Mouse (Mus musculus): ENCODE results near the gene Lmtk3. TPM values are rescaled to one million over a fixed set of nuclear protein-coding genes. Genes with fewer than 3 reads are reported as not detected.
A peak's percentile ranks its signal among the peaks of the same experiment; 100 is the strongest.

Lmtk3 gene
- polyA plus RNA-seq, 1 experiment: 0.11 TPM

DNA sequence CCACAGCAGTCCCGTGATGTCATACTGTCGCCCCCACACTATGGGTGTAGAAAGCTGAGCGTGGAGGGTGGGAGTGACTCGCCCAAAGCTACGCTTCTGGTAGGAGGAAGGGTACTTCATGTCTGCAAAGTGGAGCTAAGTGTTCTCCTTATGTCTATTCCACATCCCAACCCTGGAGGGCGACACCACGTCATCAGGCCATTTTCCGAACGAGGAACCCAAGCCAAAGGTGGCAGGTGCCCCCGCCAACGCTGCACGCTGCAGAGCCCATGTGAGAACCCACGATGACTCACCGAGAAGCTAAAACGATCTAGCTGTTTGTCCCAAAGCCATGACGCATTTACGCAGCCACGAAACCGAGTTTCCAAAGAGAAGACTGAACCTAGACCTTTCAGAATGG lies 41.2 kb upstream of the Lmtk3 start:
- TF ChIP-seq TCF12 (IDR thresholded peaks at IDR 0.05; ENCODE audit: insufficient read depth, poor library complexity, severe bottlenecking) (peak; percentile 8), MYOD1 (IDR thresholded peaks at IDR 0.05; ENCODE audit: control insufficient read depth in 1 of 3, insufficient read length in 2 of 3, low read depth in 2 of 3) (peak in 2 of 3 experiments; percentile 70 to 93), E2F4 (IDR thresholded peaks at IDR 0.05; ENCODE audit: insufficient read depth) (no peak), MYOG (IDR thresholded peaks at IDR 0.05; ENCODE audit: control insufficient read depth in 1 of 3, insufficient read depth in 1 of 3, insufficient read length in 2 of 3, low read depth in 2 of 3) (peak in 2 of 3 experiments; percentile 45 to 86)

DNA sequence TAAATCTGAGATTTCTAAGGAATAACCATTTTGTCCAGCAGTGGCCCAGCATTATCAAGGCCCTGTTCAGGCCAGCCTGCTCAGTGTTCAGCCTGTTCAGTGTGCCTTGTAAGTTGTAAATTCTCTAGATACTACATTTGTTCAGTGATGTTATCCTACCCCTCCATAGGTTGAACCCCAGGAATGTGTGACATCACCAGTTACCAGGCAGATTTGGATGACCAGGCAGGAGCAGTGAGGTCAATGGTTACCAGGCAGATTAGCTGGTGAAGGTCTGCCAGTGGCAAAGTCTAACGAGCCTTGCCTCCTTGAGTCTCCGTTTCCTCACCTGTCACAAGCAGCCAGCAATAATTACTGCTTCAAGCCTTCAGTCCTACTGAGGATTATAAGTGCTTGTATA lies 39.2 kb upstream of the Lmtk3 start:
- Histone ChIP-seq H3K4me3 (no peak overlapping the region), H3K36me3 (ENCODE audit: control insufficient read depth, insufficient read depth) (no peaks in the 10 kb centered on the region)
- no peak for TF ChIP-seq USF1 (IDR thresholded peaks at IDR 0.05; ENCODE audit: low read depth)
- no peak for TF ChIP-seq TCF12 (IDR thresholded peaks at IDR 0.05; ENCODE audit: insufficient read depth, poor library complexity, severe bottlenecking)
- TF ChIP-seq POLR2AphosphoS2 (IDR thresholded peaks at IDR 0.05; ENCODE audit: insufficient read length, low read depth): no peak
- TF ChIP-seq E2F4 (IDR thresholded peaks at IDR 0.05; ENCODE audit: insufficient read depth): no peak
- TF ChIP-seq MAX (IDR thresholded peaks at IDR 0.05; ENCODE audit: low read depth): no peak
- TF ChIP-seq POLR2A (IDR thresholded peaks at IDR 0.05; ENCODE audit: insufficient read length, low read depth): no peak
- TF ChIP-seq SRF (IDR thresholded peaks at IDR 0.05; ENCODE audit: control insufficient read depth, insufficient read length, low read depth): no peak
- no peak for TF ChIP-seq TCF3 (IDR thresholded peaks at IDR 0.05; ENCODE audit: insufficient read length, low read depth)
- no peak for TF ChIP-seq MYOD1 (IDR thresholded peaks at IDR 0.05; ENCODE audit: control insufficient read depth in 1 of 3, insufficient read length in 2 of 3, low read depth in 2 of 3)
- TF ChIP-seq MYOG (IDR thresholded peaks at IDR 0.05; ENCODE audit: control insufficient read depth in 1 of 3, insufficient read depth in 1 of 3, insufficient read length in 2 of 3, low read depth in 2 of 3): no peak
- TF ChIP-seq REST (IDR thresholded peaks at IDR 0.05; ENCODE audit: insufficient read depth, insufficient read length): no peak
- no peak for TF ChIP-seq CEBPB (IDR thresholded peaks at IDR 0.05; ENCODE audit: insufficient read depth, poor library complexity, severe bottlenecking)

More for the DNA sequence above, 41.2 kb upstream of the Lmtk3 start:
- Histone ChIP-seq H3K36me3 (ENCODE audit: control insufficient read depth, insufficient read depth) (no peaks in the 10 kb centered on the region), H3K79me2 (ENCODE audit: control insufficient read depth, insufficient read depth) (no peaks in the 10 kb centered on the region), H3K4me2 (ENCODE audit: low read depth) (peak overlapping the region; percentile 42), H3K27me3 (ENCODE audit: control insufficient read depth, insufficient read depth, insufficient read length) (no peaks in the 10 kb centered on the region), H3K4me3 (no peak overlapping the region), H3ac (ENCODE audit: control insufficient read depth, insufficient read length) (no peak overlapping the region)

DNA sequence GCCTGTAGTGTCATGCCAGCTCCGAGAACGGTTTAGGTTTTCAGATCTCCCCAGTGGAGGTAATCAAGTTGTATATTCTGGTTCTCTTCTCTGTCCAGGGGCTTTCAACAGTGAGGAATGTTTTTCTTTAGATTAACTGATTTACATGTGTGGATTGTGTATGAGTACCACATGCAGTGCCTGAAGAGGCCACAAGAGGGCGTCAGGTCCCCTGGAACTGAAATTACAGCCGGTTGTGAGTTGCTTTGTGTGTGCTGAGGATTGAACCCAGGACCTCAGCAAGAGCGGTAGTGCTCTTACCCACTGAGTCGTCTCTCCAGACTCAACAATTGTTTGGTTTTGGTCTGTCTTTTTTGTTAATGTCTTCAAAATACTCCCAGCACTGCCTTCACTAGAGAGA lies 37.0 kb upstream of the Lmtk3 start:
- Histone ChIP-seq H3ac (ENCODE audit: control insufficient read depth, insufficient read length) (no peak overlapping the region), H3K4me3 (no peak overlapping the region), H3K4me2 (ENCODE audit: low read depth) (no peak overlapping the region), H3K79me2 (ENCODE audit: control insufficient read depth, insufficient read depth) (no peaks in the 10 kb centered on the region), H3K27me3 (ENCODE audit: control insufficient read depth, insufficient read depth, insufficient read length) (no peaks in the 10 kb centered on the region), H3K36me3 (ENCODE audit: control insufficient read depth, insufficient read depth) (no peaks in the 10 kb centered on the region)
- no peak for TF ChIP-seq MAX (IDR thresholded peaks at IDR 0.05; ENCODE audit: low read depth)
- TF ChIP-seq CEBPB (IDR thresholded peaks at IDR 0.05; ENCODE audit: insufficient read depth, poor library complexity, severe bottlenecking): no peak
- TF ChIP-seq MYOD1 (IDR thresholded peaks at IDR 0.05; ENCODE audit: control insufficient read depth in 1 of 3, insufficient read length in 2 of 3, low read depth in 2 of 3): no peak
- no peak for TF ChIP-seq TCF12 (IDR thresholded peaks at IDR 0.05; ENCODE audit: insufficient read depth, poor library complexity, severe bottlenecking)
- no peak for TF ChIP-seq TCF3 (IDR thresholded peaks at IDR 0.05; ENCODE audit: insufficient read length, low read depth)
- no peak for TF ChIP-seq POLR2A (IDR thresholded peaks at IDR 0.05; ENCODE audit: insufficient read length, low read depth)
- no peak for TF ChIP-seq REST (IDR thresholded peaks at IDR 0.05; ENCODE audit: insufficient read depth, insufficient read length)
- TF ChIP-seq USF1 (IDR thresholded peaks at IDR 0.05; ENCODE audit: low read depth): no peak
- no peak for TF ChIP-seq POLR2AphosphoS2 (IDR thresholded peaks at IDR 0.05; ENCODE audit: insufficient read length, low read depth)
- no peak for TF ChIP-seq SRF (IDR thresholded peaks at IDR 0.05; ENCODE audit: control insufficient read depth, insufficient read length, low read depth)
- no peak for TF ChIP-seq E2F4 (IDR thresholded peaks at IDR 0.05; ENCODE audit: insufficient read depth)
- TF ChIP-seq MYOG (IDR thresholded peaks at IDR 0.05; ENCODE audit: control insufficient read depth in 1 of 3, insufficient read depth in 1 of 3, insufficient read length in 2 of 3, low read depth in 2 of 3): no peak

More for the DNA sequence above, 39.2 kb upstream of the Lmtk3 start:
- H3K4me2 ChIP-seq (ENCODE audit: low read depth): no peak overlapping the region
- no peak overlapping the region for H3ac ChIP-seq (ENCODE audit: control insufficient read depth, insufficient read length)
- H3K27me3 ChIP-seq (ENCODE audit: control insufficient read depth, insufficient read depth, insufficient read length): no peaks in the 10 kb centered on the region
- H3K79me2 ChIP-seq (ENCODE audit: control insufficient read depth, insufficient read depth): no peaks in the 10 kb centered on the region

DNA sequence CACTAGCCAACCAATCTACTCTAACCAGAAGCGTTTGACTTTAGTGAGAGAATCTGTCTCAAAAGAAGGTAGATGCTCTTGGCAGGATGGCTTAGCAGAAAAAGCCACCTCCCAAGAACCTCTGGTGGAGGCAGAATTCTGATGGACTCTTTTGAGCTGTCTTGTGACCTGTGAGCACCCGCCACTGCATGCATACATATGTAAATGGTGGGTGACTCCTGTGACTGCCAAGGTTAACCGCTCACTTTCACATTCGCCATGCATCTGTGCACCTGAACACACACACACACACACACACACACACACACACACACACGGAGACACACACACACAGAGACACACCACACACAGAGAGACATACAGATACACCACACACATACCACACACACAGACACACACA lies 36.1 kb upstream of the Lmtk3 start:
- Histone ChIP-seq H3K79me2 (ENCODE audit: control insufficient read depth, insufficient read depth) (no peaks in the 10 kb centered on the region), H3K4me3 (no peak overlapping the region), H3K36me3 (ENCODE audit: control insufficient read depth, insufficient read depth) (no peaks in the 10 kb centered on the region), H3K4me2 (ENCODE audit: low read depth) (no peak overlapping the region), H3ac (ENCODE audit: control insufficient read depth, insufficient read length) (no peak overlapping the region), H3K27me3 (ENCODE audit: control insufficient read depth, insufficient read depth, insufficient read length) (no peaks in the 10 kb centered on the region)
- TF ChIP-seq SRF (IDR thresholded peaks at IDR 0.05; ENCODE audit: control insufficient read depth, insufficient read length, low read depth): no peak

DNA sequence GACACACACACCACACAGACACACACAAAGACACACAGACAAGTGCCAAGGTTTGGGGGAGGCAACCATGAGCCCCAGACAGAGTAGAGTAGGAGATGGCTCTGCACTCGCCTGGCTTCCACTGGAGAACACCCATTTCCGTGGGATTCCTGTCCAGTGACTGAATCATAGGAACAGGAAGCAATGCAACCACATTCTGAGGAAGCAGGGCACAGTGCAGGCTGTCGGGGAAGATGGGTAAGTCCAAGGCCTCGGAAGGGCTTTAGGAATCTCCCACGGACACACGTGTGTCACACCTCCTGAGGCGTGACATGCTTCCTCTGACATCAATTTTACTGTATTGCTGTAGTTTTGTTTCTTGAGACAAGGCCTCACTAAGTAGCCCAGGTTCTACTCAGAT lies 35.4 kb upstream of the Lmtk3 start:
- no peaks in the 10 kb centered on the region for H3K79me2 ChIP-seq (ENCODE audit: control insufficient read depth, insufficient read depth)
- no peak overlapping the region for H3K4me3 ChIP-seq
- no peak for TF ChIP-seq SRF (IDR thresholded peaks at IDR 0.05; ENCODE audit: control insufficient read depth, insufficient read length, low read depth)
- TF ChIP-seq E2F4 (IDR thresholded peaks at IDR 0.05; ENCODE audit: insufficient read depth): no peak
- TF ChIP-seq CEBPB (IDR thresholded peaks at IDR 0.05; ENCODE audit: insufficient read depth, poor library complexity, severe bottlenecking): no peak
- no peak for TF ChIP-seq MYOD1 (IDR thresholded peaks at IDR 0.05; ENCODE audit: control insufficient read depth in 1 of 3, insufficient read length in 2 of 3, low read depth in 2 of 3)
- TF ChIP-seq MAX (IDR thresholded peaks at IDR 0.05; ENCODE audit: low read depth): no peak
- TF ChIP-seq POLR2A (IDR thresholded peaks at IDR 0.05; ENCODE audit: insufficient read length, low read depth): no peak

More for the DNA sequence above, 35.4 kb upstream of the Lmtk3 start:
- no peak overlapping the region for H3K4me2 ChIP-seq (ENCODE audit: low read depth)
- H3K36me3 ChIP-seq (ENCODE audit: control insufficient read depth, insufficient read depth): no peaks in the 10 kb centered on the region
- no peak overlapping the region for H3ac ChIP-seq (ENCODE audit: control insufficient read depth, insufficient read length)
- H3K27me3 ChIP-seq (ENCODE audit: control insufficient read depth, insufficient read depth, insufficient read length): no peaks in the 10 kb centered on the region

All from myocyte (in vitro differentiated cells).